Mouse (Mus musculus) layer of hippocampus, adult 9-10 months (tissue): ENCODE results near the gene Gstm7.
A peak's percentile ranks its signal among the peaks of the same experiment; 100 is the strongest.
"Not testable (repeated sequence)": the region's sequence is repeated elsewhere in the genome, so short reads cannot be mapped to it uniquely, and the experiment has no call there.

ENCODE experiments used
- DNase-seq: peaks from one replicate; pipeline ENCODE4 v3.0.0; 2022; ENCODE audit warnings: low spot score

Gstm7 gene

DNA sequence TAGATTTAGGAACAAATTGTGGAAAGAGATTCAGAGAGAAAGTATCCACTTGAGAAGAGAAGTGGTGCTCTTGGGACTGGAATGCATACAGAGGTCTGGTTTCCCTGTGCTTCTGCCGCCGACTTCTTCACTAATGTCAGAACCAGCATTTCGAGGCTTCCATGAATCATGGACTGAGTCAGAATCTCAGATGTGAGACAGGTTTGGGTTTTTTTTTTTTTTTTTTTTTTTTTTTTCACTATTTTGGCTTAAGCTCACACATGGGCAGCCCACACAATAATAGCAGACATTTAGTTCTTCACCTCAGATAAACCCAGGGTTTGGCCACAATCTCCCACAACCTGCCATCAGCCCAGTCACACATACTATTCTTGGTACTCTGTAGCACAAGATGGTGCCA lies 3.7 kb upstream of the Gstm7 start:
- no peak for DNase-seq

DNA sequence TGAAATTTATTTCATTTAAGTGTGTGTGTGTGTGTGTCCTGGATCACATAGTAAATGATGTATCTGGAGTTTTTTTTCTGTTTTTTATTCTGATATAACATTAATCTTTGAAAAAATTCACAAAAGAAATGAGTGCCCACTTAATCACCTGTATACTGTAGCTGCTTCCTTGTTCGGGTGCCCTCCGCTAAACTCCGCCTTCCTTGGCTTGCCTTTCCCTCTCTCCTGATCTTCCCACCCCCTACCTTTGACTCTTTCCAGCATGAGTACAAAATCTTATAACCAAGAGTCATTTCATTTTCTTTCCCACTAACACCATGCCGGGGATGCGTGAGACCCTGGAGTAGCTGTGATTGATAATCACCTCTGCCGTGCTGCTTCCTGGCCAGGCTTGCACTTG lies 511 bp upstream of the Gstm7 start:
- no peak for DNase-seq

DNA sequence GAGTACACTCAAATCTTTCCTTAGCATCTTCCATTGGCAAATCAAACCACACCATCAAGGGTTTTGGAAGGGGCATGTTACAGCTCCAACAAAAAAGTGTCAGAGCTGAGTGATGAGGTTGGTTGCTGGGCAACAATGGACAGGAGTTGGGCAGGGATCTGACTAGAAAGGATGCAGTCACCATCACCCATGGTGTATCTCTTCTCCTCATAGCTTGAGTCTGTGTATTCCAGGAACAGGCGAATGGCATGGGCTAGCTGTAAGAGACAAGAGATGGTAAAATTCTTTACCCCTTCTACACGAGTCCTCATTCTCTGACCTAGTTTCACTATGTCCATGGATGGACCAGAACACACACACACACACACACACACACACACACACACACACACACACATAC lies 483 bp downstream of the Gstm7 start:
- no peak for DNase-seq

DNA sequence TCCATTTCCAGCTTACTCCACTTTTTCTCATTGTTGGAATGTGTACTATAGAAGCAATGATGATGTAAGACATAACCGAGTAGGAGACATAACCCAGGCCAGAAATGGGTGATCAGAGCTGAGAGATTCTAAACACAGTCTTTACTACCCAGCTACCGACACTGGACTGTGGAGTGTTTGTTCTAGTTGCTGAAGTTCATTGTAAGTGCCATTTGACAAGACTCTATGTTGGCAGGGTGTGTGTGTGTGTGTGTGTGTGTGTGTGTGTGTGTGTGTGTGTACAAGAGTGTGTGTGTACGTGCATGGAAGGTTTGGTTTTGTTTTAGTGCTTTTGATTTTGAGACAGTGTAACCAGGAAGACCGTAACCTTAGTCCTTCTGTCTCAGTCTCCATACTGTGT lies 1.9 kb downstream of the Gstm7 start:
- DNase-seq: no peak

DNA sequence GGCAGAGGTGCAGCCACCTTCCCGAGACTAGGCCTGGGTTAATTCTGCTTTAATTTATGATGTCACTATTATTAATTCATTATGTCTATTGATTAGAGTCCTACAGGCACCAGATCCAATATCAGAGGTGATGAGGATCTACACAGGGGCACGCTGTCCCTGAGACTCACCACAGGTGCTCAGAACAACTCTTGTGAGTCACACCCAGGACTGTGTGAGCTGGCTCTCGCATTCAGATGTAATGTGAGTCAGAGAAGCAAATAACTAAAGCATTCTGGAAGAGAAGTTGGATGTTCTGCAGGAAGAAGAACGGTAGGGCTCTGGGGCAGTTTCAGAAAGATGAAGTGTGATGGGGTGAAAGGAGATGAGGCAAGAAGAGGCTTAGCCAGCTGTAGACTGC lies 2.4 kb downstream of the Gstm7 start:
- DNase-seq: no peak

DNA sequence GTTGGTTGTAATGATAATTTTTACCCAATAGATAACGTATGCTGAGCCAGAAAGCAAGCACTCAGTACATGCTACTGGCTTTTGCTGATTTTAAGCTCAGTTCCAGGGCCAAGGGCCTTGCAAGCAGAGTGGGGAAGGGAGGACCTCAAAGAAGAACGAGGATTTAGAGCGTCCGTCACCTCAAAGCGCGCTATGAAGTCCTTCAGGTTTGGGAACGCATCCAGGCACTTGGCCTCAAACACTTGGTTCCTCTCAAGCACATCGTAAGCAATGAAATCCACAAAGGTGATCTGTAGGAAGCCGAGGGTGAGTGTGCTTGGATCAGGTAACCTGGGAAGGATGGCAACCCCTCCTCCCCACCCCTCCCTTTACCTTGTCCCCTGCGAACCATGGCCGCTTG lies 2.9 kb downstream of the Gstm7 start:
- no peak for DNase-seq

DNA sequence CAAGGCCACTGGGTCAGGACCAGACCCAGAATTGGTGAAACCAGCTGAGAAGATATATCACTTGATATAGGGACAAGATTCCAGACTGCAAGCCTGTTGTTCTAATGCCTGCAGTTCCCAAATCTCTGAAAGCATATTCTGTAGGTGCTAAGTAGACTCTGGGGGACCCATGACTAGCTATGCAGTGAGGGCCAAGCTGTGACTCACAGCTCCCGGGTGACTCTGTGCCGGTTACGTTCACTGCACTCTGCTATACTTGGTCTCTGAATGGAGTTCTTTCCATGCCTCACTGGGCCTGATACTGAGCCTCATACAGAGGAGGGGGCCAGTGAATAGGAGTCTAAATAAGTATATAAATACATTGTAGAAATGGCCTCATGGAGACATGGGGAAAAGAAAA lies 3.8 kb downstream of the Gstm7 start:
- DNase-seq: no peak

DNA sequence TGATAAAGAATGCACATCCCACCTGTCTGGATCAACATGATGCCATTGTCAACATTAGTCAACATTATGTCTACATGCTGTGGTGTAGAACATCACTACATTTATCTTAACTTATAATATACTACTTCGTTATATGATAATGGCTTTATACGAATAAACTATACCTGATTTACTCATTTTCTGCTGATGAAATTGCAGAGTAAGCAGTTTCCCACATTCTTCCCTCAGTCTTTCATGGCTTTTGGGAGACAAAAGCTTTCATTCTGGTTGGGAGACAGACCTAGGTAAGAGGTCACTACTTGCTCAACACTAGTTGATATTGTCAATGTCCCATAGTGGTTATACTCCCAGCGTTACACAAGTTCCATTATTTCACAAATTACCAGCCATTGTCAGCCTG lies 6.3 kb downstream of the Gstm7 start:
- no peak for DNase-seq

DNA sequence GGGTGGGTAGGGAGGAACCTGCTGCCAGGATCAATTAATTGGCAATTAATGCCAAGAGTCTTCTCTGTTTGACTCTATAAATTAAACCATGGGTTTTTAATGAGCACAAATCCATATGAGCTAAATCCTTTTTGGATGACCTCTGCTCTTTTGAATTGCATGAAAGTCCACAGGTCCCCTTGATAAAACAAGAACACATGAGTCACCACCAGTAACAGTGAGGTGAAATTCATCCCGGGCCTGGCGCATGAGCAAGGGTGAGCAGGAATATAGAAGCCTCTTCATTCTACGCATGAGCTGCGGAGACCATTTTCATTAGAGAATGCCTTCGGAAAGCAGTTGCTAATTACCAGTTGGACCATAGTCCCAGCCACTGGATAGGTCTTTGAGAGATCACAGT lies 11.3 kb downstream of the Gstm7 start:
- no peak for DNase-seq

DNA sequence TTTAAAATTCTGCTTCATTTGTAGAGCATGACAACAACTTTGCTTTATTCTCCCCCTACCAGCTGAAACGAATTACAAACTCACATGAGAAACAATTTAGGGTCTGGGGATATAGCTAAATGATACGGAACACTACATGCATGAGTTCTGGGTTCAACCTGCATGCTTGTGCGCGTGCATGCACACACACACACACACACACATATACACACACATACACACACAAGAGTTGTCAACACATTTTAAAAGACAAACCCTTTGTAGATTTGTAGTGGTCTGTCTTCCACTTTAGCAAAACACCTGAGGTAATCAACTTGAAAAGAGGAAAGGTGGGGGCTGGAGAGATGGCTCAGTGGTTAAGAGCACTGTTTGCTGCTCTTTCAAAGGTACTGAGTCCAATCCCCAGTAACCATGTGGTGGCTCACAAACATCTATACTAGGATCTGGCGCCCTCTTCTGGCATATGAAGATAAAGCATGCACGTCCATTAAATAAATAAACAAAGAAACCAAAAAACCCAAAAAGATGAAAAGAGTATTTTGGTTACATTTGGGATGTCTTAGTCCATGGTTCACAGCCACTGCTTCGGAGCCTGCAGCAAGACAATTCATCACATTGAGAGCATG lies 13.7 kb downstream of the Gstm7 start:
- peak; percentile 86 for DNase-seq

DNA sequence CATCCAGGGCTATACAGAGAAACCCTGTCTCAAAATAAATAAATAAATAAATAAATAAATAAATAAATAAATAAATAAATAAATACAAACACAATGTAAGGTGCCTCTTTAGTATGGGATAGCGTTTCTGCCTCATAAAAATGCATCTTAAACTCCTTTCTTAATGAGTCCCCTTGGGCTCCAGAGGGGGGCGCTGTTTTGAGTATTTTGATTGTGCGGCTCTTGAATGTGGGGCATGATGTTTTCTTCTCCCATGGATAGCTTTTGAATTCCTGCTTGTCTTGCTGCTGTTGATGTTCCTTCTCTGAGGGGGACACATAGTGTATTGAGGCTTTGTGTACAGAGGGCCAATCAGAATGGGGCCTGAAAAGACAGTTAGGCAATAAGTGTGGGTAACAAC lies 14.5 kb downstream of the Gstm7 start:
- DNase-seq: no peak

DNA sequence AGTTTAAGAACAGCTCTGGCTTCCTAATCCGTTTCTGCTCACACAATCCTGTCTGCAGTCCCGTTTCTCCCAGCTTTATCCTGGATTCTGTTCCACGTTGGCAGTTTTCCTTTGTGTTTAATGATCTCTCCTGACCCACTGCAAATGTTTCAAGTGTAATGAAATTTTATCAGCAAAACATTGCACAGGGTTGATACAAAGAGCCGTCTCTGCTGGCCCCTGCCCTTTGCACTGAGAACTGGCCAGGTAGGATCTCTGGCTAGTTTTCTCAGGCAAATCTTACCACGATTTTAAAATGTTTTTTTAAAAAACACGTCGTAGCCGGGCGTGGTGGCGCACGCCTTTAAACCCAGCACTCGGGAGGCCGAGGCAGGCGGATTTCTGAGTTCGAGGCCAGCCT lies 14.9 kb downstream of the Gstm7 start:
- no peak for DNase-seq

DNA sequence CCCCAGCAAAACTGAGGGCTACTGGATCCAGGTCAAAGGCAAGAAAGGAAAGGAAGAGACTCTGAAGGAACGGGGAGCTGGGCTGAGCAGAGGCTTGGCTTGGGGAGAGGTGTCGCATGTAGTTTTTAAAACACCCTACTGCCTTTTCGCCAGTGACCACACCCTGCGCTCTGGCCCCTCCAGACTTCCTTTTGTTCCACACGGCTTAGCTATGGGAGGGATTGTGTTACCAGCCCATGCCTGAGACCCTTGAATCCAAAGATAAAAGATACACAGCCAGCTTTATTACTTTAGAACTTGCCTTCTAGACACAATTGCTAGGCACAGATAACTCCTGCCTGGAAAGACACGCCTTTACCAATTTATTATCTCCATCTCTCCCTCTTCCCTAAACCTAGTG lies 25.7 kb downstream of the Gstm7 start:
- DNase-seq: no peak

DNA sequence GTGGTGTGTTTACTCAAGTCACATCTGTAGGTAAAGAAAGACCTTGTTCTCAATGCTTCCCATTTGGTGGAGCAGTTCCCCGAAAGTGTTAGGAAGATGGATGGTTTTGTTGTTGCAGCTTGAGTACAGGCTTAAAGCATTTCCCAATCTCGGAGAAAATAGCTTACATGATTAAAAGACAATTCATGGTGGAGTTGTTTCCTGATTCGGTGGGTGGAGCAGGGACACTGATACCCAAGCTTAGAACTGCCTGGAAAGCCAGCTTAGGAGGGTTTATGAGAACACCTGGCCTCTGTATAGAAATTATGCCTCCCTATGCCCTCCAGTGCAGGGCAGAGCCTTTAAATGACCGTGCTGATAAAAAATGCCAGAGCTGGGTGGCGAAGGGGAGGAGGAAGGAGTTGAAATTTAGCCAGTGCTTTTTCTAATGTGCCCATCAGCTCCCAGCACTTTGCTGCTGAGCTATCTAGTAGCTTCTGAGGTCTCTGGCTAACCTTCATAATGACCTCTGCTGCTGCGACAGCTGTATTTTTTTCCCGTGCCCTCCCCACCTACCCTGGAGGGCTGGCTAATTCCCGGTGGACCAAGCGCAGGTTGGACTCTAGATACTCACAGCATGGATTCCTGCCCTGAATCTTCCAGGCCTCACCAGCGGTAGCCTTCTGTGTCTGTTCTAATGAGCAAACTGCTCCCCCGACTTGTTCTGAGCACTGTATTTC lies 30.5 kb downstream of the Gstm7 start:
- DNase-seq: no peak

DNA sequence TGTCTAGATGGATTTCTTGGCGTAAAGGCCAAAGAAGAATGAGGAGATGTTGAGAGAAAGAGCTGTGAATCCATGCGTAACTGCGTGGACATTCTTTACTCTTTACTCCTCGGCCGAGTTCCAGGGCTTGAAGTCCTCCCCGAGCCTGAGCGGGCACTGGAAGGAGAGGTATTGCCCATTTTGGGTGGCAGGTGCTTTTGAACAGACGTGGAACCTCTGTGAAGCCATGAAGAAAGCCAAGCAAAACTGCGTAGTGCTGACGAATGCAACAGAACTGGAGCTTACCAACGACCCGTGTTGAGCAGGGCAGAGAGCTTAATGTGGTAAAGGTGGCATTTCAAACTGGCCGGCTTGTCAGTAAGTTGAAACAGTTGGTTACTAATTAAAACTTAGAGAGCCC lies 32.9 kb downstream of the Gstm7 start:
- DNase-seq: no peak

DNA sequence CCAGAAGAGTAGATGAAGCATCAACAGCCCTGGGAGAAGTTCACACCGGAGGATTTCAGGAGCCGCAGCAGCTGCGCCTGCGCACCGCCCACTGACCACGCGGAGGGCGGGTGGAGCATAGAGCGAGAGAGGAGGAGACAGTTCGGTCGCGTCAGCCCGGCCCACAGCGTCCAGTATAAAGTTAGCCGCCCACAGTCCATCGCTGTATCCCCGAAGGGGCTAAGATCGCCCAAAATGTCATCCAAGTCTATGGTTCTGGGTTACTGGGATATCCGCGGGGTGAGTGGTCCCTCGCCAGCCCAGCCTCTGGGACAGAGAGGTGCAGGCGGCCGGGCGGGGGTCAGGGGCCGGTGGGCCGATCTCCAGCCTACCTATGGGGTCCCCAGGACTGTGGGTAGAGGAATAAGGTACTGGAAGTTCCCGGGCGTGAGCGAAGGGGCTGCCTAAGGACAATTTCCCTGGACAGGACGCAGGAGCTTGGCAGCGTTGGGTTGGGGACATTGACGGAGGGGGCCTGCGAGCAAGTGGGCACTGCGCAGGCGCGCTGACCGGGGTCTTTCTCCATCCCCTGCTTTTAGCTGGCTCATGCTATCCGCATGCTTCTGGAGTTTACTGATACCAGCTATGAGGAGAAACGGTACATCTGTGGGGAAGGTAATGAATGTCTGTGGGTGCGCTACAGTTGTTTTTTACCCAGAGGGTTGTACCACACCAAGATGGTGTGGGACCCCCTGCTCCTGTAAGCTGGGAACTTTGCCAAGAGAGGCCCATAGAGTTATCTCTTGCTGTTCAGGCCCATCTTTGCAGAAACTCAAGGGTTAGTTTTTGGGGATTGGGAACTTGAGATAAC lies 35.7 kb downstream of the Gstm7 start, which contains the start of gene Gstm5:
Gene Gstm5, plus strand, starts transcription at position 102 of the 850 bp plus-strand sequence.
- DNase-seq: peak; percentile 53

DNA sequence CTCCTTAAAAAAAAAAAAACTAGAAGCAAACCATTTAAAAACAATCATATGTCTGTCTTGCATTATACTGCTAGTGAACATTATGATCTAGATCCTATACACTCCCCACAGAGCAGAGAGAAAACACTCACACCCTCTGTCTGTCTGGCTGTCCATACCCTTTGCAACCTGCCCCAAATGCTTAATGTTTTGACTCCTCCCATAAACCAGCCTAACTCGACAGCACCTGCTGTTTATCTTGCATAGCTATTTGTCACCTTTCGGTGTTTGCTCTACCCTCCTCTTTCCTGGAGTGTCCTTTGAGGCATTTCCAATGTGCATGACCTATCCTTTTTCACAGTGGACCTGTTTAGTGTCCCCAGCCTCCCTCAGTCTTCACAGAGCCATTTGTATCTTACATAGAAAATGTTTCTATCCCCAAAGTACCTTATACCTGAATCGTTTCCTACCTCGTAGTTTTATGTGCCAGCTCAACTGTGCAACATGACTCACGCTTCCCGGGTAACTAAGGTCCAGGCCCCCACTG lies 36.4 kb downstream of the Gstm7 start:
- no peak for DNase-seq

DNA sequence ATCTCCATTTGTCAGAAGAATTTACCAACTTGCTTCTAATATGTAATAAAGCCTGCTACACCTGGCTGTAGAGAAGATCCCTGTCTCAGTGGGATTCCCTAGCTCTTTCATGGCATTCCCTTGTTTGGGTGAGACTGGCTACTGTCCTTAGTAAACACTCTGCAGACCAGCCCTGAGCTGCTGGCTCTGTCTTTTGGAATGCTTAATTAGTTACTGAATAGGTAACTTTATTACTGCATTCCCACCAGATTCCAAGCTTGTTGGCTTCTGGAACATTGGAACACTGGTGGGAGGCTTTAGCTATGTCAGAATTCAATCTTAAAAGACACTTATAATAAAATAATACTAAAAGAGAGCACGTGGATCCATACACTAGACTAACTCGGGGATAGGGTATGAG lies 42.4 kb downstream of the Gstm7 start:
- DNase-seq: not testable (repeated sequence)

DNA sequence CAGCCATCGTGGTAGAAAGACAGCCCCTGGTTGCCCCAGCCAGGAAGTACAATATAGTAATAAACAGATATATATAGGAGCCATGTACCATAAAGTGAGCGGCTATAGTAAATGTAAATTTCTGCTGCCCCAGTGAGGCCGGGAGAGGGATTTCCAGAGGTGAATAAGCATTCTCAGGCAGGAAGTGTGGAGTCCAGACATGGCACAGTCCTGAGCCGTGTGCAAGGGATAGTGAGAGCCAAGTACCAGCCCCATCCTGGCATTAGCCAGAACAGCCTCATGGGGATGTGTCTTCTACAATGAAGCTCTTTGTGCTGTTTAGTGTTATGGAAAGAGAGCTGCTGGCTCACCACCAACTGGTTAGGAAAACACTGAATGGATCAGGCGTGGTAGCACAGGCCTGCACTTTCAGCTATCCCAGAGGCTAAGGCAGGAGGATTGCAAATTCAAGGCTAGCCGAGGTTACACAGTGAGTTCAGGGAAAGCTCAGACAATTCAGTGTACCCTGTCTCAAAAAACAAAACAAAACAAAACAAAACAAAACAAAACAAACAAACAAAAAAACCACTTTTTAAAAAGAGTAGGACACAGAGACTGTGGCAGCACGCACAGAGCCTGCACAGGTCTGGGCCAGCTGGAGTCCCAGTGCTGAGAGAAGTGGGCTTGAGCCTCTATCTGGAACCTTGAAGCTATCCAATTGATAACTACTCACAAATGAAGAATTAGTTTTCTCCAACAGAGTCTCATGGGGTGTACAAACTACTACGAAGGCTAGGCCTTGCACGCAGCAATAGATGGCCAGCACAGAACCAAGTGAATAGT lies 43.7 kb downstream of the Gstm7 start:
- DNase-seq: peak; percentile 72

DNA sequence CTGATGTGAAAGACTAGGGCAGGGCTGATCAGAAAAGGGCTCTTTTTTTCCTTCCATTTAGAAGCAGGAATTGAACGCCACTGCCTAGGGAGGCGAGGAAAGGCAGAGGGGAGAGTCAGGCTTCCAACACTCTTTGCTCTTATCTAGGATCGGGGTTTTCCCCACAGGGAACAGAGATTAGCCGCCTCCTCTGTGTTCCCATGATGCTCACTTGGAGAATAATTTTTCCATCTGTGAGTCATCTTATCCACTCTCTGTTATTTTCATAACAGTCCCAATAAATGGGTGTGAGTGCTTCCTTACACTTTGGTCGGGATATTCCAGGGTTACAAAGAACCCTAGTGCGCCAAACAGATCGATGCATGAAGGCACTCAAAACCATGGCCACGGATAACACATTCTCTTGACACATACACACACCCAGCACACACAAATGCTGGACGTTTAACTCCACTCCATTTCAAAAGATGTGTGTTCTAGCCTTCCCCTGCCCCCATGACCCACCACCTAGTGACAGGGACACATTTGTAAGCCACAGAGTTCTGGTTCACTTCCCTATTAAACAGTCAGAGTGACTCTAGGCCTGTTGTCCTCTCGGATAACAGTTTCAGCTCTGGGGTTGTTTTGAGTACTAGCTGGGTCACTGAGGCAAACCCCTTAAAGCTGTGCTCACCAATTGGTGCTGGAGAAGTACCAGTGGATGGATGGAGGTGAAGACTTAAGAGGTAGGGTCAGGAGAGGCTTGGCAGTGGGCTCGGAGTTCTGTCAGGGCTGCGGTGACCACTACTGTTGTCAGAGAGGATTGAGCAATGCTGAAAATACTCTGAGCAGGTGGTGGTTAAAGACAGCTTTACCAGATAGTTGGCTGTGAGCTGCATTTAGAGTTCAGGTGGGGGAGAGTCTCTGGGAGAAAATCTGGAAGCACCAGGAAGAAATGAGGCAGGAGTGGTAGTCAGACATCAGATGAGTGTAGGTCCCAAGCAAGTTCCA lies 53.6 kb downstream of the Gstm7 start:
- no peak for DNase-seq

DNA sequence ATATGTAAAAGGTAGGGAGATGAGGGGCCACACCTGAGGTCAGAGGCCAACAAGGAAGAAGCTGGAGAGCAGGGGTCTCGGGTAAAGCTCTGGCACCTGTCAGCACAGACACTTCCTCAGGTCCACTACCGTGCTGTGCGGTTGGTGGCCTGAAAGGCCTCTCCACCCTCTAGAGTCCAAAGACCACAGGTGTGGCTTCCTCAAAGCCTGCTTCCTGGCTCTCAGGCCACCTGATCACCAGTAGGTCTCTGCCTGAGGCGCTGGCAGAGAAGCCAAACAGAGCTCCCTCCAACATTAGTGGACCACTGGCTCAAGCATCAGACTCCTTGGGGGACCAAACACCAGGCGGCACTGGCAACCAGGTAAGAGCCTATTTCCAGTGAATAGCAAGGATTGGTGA lies 54.6 kb downstream of the Gstm7 start, which contains the start of gene Eps8l3:
Gene Eps8l3, plus strand, starts transcription at position 225 of the 400 bp plus-strand sequence.
- no peak for DNase-seq
